8 mouse cellular contexts compared by ENCODE assay signal in the genomic region with DNA sequence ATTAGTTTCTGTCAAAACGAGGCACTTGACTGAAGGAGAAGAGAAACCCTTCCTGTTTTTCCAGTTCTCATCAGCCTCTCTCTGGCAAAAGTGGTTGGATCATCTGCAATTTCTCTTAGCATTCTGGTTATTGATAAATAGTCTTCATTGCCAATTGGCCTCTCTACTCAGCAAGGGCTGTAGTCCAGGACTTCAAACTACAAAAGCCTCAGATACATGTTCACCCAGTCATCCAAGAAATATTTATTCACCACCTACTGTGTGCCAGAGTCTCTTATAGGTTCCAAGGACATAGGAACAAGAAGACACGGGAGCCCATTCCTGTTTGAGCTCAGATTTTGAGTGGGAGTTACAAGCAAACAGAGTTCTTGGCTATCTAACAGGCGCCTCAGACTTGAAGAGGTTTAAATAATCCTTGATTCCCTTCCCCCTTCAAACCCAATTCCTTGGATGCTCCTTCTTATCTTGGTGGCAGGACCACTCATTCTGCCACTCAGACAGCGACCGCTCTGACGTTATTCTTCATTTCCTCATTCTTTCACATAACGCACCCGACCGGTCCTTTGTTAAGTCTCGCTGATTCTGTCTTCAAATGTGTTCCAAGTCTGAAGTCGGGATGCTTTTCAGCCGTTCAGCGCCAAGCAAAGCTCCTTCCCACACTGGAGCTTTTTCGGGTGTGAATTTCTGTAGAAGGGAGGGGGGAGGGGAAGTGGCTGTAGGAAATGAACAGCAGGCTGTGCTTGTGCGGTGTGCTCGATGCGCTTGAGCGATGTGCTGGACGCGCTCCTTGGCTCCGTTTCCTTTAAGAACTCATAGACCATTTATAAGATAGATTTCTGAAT. TPM values are rescaled to one million over a fixed set of nuclear protein-coding genes. Genes with fewer than 3 reads are reported as not detected.
DNase-seq lines count a peak whose midpoint lies in the region; ATAC-seq and TF ChIP-seq lines count a peak whose summit lies in the region.

No protein-coding gene starts in this region.

- peak overlapping the region; percentile 58 for H3K4me3 ChIP-seq in gastrocnemius, adult 2 months
- H3K4me3 ChIP-seq in intestine, embryonic 15.5 days (replicated peaks) = 0 out of 2 replicates have a peak overlapping the region, but pooled peaks have one; percentile 3

- WGBS in intestine, embryonic 15.5 days = 54% methylated on average over 21 of the region's 21 CpGs

- no peak for ATAC-seq in intestine, embryonic 15.5 days

- no peaks in the 10 kb centered on the region for H3K4me1 ChIP-seq in intestine, embryonic 15.5 days (replicated peaks)

- no peaks in the 10 kb centered on the region for H3K36me3 ChIP-seq in intestine, embryonic 15.5 days

- H3K9me3 ChIP-seq in intestine, embryonic 15.5 days = no peaks in the 10 kb centered on the region

- no peaks in the 10 kb centered on the region for H3K27me3 ChIP-seq in intestine, embryonic 15.5 days (replicated peaks)

- peak overlapping the region; percentile 48 for H3K4me2 ChIP-seq in intestine, embryonic 15.5 days (replicated peaks)

- H3K9ac ChIP-seq in intestine, embryonic 15.5 days = no peak overlapping the region

- intact Hi-C loops in gastrocnemius, adult 2 months (cut with DNase I) = no loop called here
- intact Hi-C loops in left cerebral cortex, postnatal 36 days (cut with DNase I) = no loop called here

- peak; percentile 3 for DNase-seq in adrenal gland, postnatal 10 days
- no peak for DNase-seq in adrenal gland, adult 18-20 months (ENCODE audit: low spot score in 2 of 2)
- peak; percentile 17 for DNase-seq in ZHBTc4 (ENCODE audit: low read depth, low spot score)
- peak; percentile 19 for DNase-seq in gastrocnemius, adult 2 months
- peak; percentile 53 to 54 for DNase-seq in left cerebral cortex, postnatal 36 days (ENCODE audit: low spot score in 2 of 2)
- peak; percentile 38 for DNase-seq in right cerebral cortex, postnatal 14 days
- DNase-seq in urinary bladder, postnatal 10 days (ENCODE audit: low spot score) = no peak

- H3K27ac ChIP-seq in gastrocnemius, adult 2 months = peak overlapping the region; percentile 64
- H3K27ac ChIP-seq in intestine, embryonic 15.5 days = no peak overlapping the region

- no peak for TF ChIP-seq CTCF in gastrocnemius, adult 2 months (IDR thresholded peaks at IDR 0.05)

RNA-seq across cellular contexts. Expression of a gene that starts 5.7 kb away (rescaled TPM):
- under 1 TPM in 1 of 2 experiments, not detected in 1; 0.33 TPM for total RNA-seq in adrenal gland, postnatal 10 days (2021)
- not detected for total RNA-seq in adrenal gland, adult 18-20 months (2021)
- not detected for total RNA-seq in gastrocnemius, adult 2 months (2021)
- 0.19 TPM in 1 of 2 replicates, not detected in the other for polyA plus RNA-seq in intestine, embryonic 15.5 days (2015; fragmentation: Nextera tagmentation; extraction: Ambion mirVana)
- under 1 TPM in 1 of 2 experiments, not detected in 1; 0.50 TPM for total RNA-seq in left cerebral cortex, postnatal 36 days (2021)

RNA-seq across cellular contexts. Expression of a gene that starts 24.5 kb away (rescaled TPM):
- 10 to 100 TPM; 55.2 to 59.8 TPM for total RNA-seq in adrenal gland, postnatal 10 days (2021)
- total RNA-seq in adrenal gland, adult 18-20 months (2021) = 10 to 100 TPM; 48.4 to 76.2 TPM
- 10 to 100 TPM; 15.6 to 15.8 TPM for total RNA-seq in gastrocnemius, adult 2 months (2021)
- polyA plus RNA-seq in intestine, embryonic 15.5 days (2015; fragmentation: Nextera tagmentation; extraction: Ambion mirVana) = 14.9 and 16.9 TPM in 2 replicates
- 10 to 100 TPM; 68.4 to 77.7 TPM for total RNA-seq in left cerebral cortex, postnatal 36 days (2021)

RNA-seq across cellular contexts. Expression of a gene that starts 37.8 kb away (rescaled TPM):
- under 1 TPM; 0.42 to 0.57 TPM for total RNA-seq in adrenal gland, postnatal 10 days (2021)
- total RNA-seq in adrenal gland, adult 18-20 months (2021) = not detected
- total RNA-seq in gastrocnemius, adult 2 months (2021) = under 1 TPM; 0.08 to 0.14 TPM
- polyA plus RNA-seq in intestine, embryonic 15.5 days (2015; fragmentation: Nextera tagmentation; extraction: Ambion mirVana) = 2.8 and 3.4 TPM in 2 replicates
- total RNA-seq in left cerebral cortex, postnatal 36 days (2021) = under 1 TPM; 0.59 to 0.66 TPM

Comparison
In these comparisons a context has a peak if more than half of its experiments do, and no peak if none do; other contexts are left out.
1. DNase-seq: peak in adrenal gland, postnatal 10 days (single experiment), ZHBTc4 (single experiment), gastrocnemius, adult 2 months (single experiment), left cerebral cortex, postnatal 36 days (2 of 2) and right cerebral cortex, postnatal 14 days (single experiment); none in adrenal gland, adult 18-20 months (0 of 2) and urinary bladder, postnatal 10 days (single experiment).